Mouse (Mus musculus): ENCODE measurements around the gene Krt12.

Krt12 gene

GRCm38 (mm10) chr11:99398084-99398483 lies 24.0 kb downstream of the Krt12 start:
- no peak for DNase-seq (ENCODE audit: low read depth, low spot score)

DNA sequence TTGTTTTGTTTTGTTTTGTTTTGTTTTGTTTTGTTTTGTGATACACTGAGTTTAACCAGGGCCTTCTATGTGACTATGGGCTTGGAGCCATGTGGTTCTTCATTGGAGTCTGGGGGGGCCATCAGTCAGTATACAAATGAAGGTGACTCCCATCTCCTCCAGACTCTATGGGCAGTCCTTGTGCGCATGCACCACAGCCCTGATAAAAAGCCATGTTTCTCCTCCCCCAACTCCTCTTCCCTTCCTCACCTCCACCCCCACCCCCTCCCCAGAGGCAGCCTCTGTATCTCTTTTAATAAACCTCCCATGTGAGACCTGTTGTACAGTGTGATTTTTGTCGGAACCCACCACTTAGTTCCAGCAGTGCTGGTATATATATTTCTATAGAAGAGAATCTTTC lies 25.4 kb downstream of the Krt12 start:
- no peak for DNase-seq (ENCODE audit: low read depth, low spot score)

- DNase-seq (ENCODE audit: low read depth, low spot score): no peak
These were observed 26.0 kb downstream of the Krt12 start for GRCm38 (mm10) chr11:99396034-99396433.

- no peak for DNase-seq (ENCODE audit: low read depth, low spot score)
These were observed 29.6 kb downstream of the Krt12 start for GRCm38 (mm10) chr11:99392492-99392891.

DNA sequence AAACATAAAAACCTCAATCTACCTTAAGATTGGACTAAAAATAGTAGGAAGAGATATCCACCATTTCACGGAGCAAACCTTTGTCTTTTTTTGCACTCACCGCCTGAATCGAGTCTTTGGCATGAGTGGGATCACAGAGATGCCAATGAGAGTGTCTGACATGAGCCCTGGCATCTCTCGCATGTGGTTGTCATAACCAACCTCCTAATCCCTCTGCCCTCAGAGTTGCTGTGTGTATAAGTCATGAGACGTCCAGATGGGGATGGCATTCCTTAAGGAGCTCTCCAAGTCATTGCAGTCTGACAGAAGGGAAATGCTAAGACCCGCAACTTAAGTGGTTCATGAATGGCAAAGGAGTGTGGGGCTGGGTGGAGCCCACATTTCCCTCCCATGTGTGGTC lies 30.7 kb downstream of the Krt12 start:
- no peak for DNase-seq (ENCODE audit: low read depth, low spot score)

DNA sequence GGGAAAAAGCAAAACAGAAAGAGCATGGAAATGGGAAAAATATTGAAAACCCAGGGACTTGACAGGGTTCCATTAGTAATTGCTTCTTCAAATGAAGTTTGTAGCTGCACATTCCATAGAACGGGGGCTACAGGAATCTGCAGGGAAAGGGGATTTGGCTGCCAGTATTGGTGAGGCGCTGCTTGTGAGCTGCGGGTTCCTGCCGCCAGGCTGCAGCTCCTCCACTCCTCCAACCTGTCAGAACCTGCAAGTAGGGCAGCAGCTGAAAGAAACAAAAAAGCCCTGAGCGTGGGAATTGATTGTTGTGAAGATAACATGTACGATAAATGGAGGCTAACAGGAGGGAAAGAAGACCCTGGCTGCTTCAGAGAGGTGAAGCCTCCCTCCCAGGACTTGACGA lies 31.2 kb downstream of the Krt12 start:
- no peak for DNase-seq (ENCODE audit: low read depth, low spot score)

- DNase-seq (ENCODE audit: low read depth, low spot score): no peak
These were observed 32.8 kb downstream of the Krt12 start, which contains the start of gene Krt10 for GRCm38 (mm10) chr11:99389264-99389663. Gene Krt10 (minus strand): TSS chr11:99389364.

GRCm38 (mm10) chr11:99388661-99389060 lies 33.4 kb downstream of the Krt12 start:
- no peak for DNase-seq (ENCODE audit: low read depth, low spot score)

GRCm38 (mm10) chr11:99385813-99386721 lies 36.0 kb downstream of the Krt12 start:
- peak; percentile 65 for DNase-seq (ENCODE audit: low read depth, low spot score)

DNA sequence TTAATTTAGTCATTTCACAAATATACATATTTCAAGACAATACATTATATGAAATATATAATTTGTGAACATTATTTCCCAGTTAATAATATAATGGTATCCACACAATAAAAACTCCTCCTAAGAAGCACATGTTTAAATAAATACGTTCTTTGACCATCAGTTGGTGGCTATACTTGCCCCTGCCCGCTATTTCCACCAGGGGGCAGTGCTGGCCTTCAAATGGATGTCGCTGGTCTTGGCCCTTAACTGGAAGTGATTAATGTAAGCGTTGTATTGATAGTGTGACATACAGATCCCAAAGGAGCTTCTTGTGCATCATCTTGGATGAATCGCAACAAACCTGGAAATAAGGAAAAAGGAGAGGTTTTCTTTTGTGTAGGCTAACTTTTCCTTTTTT lies 42.5 kb downstream of the Krt12 start:
- peak; percentile 53 for DNase-seq (ENCODE audit: low read depth, low spot score)

- no peak for DNase-seq (ENCODE audit: low read depth, low spot score)
These were observed 47.3 kb downstream of the Krt12 start, which contains the start of gene Krt28 for GRCm38 (mm10) chr11:99374803-99375202. Gene Krt28 (minus strand): TSS chr11:99374903.

GRCm38 (mm10) chr11:99369853-99370451 lies 52.1 kb downstream of the Krt12 start:
- no peak for DNase-seq (ENCODE audit: low read depth, low spot score)

- peak; percentile 56 for DNase-seq (ENCODE audit: low read depth, low spot score)
These were observed 52.8 kb downstream of the Krt12 start for GRCm38 (mm10) chr11:99369229-99369628.

- DNase-seq (ENCODE audit: low read depth, low spot score): no peak
These were observed 55.3 kb downstream of the Krt12 start for GRCm38 (mm10) chr11:99366791-99367190.
